26 mouse cellular contexts compared by ENCODE assay signal in genomic region chr5:96511005-96511404, GRCm38 (mm10).
"Had no signal": no experiment of that assay in that cellular context is flagged by ENCODE, and none has a peak within 500 bp of the region (broad histone marks: within the 10 kb centered on the region; RNA-seq: fewer than 3 reads in every experiment).

No protein-coding gene starts in this region.

- H3K9ac ChIP-seq: embryonic facial prominence, embryonic 12.5 days; embryonic facial prominence, embryonic 13.5 days; embryonic facial prominence, embryonic 15.5 days; forebrain, embryonic 12.5 days; forebrain, embryonic 13.5 days; forebrain, embryonic 15.5 days; forebrain, postnatal 0 days had no signal

- H3K27ac ChIP-seq: embryonic facial prominence, embryonic 10.5 days; embryonic facial prominence, embryonic 12.5 days; embryonic facial prominence, embryonic 13.5 days; embryonic facial prominence, embryonic 15.5 days; forebrain, embryonic 10.5 days; forebrain, embryonic 12.5 days; forebrain, embryonic 13.5 days; forebrain, embryonic 15.5 days; gastrocnemius, adult 2 months; heart, adult 2 months; heart, embryonic 10.5 days had no signal

- H3K4me2 ChIP-seq: embryonic facial prominence, embryonic 12.5 days; embryonic facial prominence, embryonic 13.5 days; embryonic facial prominence, embryonic 15.5 days; forebrain, embryonic 12.5 days; forebrain, embryonic 13.5 days; forebrain, embryonic 15.5 days; heart, embryonic 11.5 days had no signal

- H3K4me1 ChIP-seq: embryonic facial prominence, embryonic 15.5 days had no signal

- H3K36me3 ChIP-seq: embryonic facial prominence, embryonic 10.5 days; embryonic facial prominence, embryonic 12.5 days; embryonic facial prominence, embryonic 13.5 days; embryonic facial prominence, embryonic 15.5 days; forebrain, embryonic 10.5 days; forebrain, embryonic 12.5 days; forebrain, embryonic 15.5 days; heart, embryonic 10.5 days had no signal

- DNase-seq: cerebellum, postnatal 14 days; cerebellum, postnatal 25 days; cerebellum, postnatal 36 days; embryo, embryonic 11 days; forebrain, postnatal 0 days; gastrocnemius, adult 2 months; gastrocnemius, postnatal 10 days; gastrocnemius, postnatal 14 days; gastrocnemius, postnatal 25 days; gastrocnemius, postnatal 36 days; heart, adult 11 months; heart, adult 18-20 months; heart, adult 2 months had no signal

- H3K4me3 ChIP-seq: embryonic facial prominence, embryonic 10.5 days; embryonic facial prominence, embryonic 12.5 days; embryonic facial prominence, embryonic 13.5 days; embryonic facial prominence, embryonic 15.5 days; erythroblast, embryonic 14.5 days; forebrain, embryonic 10.5 days; forebrain, embryonic 12.5 days; forebrain, embryonic 13.5 days; forebrain, embryonic 15.5 days; gastrocnemius, adult 2 months; heart, adult 2 months; heart, embryonic 10.5 days had no signal

- H3K9me3 ChIP-seq: embryonic facial prominence, embryonic 10.5 days; embryonic facial prominence, embryonic 12.5 days; embryonic facial prominence, embryonic 13.5 days; embryonic facial prominence, embryonic 15.5 days; forebrain, embryonic 10.5 days; forebrain, embryonic 12.5 days; forebrain, embryonic 13.5 days; forebrain, embryonic 15.5 days; heart, embryonic 10.5 days had no signal

- ATAC-seq: forebrain, embryonic 13.5 days; forebrain, embryonic 14.5 days; forebrain, embryonic 15.5 days; forebrain, embryonic 16.5 days; forebrain, postnatal 0 days had no signal

- H3K27me3 ChIP-seq: embryonic facial prominence, embryonic 12.5 days; embryonic facial prominence, embryonic 13.5 days; embryonic facial prominence, embryonic 15.5 days; forebrain, embryonic 12.5 days; forebrain, embryonic 13.5 days; forebrain, embryonic 15.5 days had no signal
